25 mouse cellular contexts compared by ENCODE assay signal in the genomic region with DNA sequence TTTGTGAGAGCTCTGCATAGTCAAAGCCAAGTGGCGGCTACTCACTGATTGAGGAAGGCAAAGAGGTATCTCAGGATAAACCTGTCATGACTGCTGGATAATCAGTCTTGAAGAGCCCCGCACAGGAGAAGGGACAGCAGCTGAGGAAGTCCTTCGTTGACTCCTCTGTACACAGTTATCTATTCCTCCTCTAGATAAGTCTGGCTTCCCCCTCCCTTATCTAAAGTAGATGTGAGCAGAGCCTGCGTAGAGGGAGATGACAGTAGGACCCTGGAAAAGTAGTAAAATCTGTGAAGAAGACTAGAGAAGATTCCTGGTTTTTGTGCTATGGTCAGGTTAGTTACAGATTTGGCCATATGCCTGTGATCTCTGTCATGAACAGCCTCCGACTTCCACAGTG. TPM values are rescaled to one million over a fixed set of nuclear protein-coding genes. Genes with fewer than 3 reads are reported as not detected.
"Had no signal": no experiment of that assay in that cellular context is flagged by ENCODE, and none has a peak within 500 bp of the region (broad histone marks: within the 10 kb centered on the region; RNA-seq: fewer than 3 reads in every experiment).

No protein-coding gene starts in this region.

- H3K9ac ChIP-seq: embryonic facial prominence, embryonic 12.5 days; embryonic facial prominence, embryonic 13.5 days; embryonic facial prominence, embryonic 15.5 days; forebrain, embryonic 12.5 days; forebrain, embryonic 13.5 days; forebrain, embryonic 15.5 days; forebrain, postnatal 0 days had no signal

- ATAC-seq: forebrain, embryonic 13.5 days; forebrain, embryonic 14.5 days; forebrain, embryonic 15.5 days; forebrain, embryonic 16.5 days; forebrain, postnatal 0 days had no signal

- DNase-seq: cerebellum, adult 9-10 months; cerebellum, adult 9-11 months; cerebellum, postnatal 14 days; cerebellum, postnatal 36 days; embryo, embryonic 11 days; forebrain, postnatal 0 days; gastrocnemius, adult 2 months; gastrocnemius, postnatal 10 days; gastrocnemius, postnatal 14 days; gastrocnemius, postnatal 25 days; gastrocnemius, postnatal 36 days; heart, adult 11 months; heart, adult 18-20 months; heart, adult 2 months had no signal

- H3K4me1 ChIP-seq: embryonic facial prominence, embryonic 10.5 days; embryonic facial prominence, embryonic 12.5 days; embryonic facial prominence, embryonic 13.5 days; embryonic facial prominence, embryonic 15.5 days; forebrain, embryonic 10.5 days; forebrain, embryonic 12.5 days; forebrain, embryonic 13.5 days; forebrain, embryonic 15.5 days had no signal

- H3K4me3 ChIP-seq: embryonic facial prominence, embryonic 10.5 days; embryonic facial prominence, embryonic 12.5 days; embryonic facial prominence, embryonic 13.5 days; embryonic facial prominence, embryonic 15.5 days; erythroblast, embryonic 14.5 days; forebrain, embryonic 10.5 days; forebrain, embryonic 12.5 days; forebrain, embryonic 13.5 days; forebrain, embryonic 15.5 days; gastrocnemius, adult 2 months; heart, adult 2 months had no signal

- H3K9me3 ChIP-seq: embryonic facial prominence, embryonic 10.5 days; embryonic facial prominence, embryonic 12.5 days; embryonic facial prominence, embryonic 13.5 days; embryonic facial prominence, embryonic 15.5 days; forebrain, embryonic 10.5 days; forebrain, embryonic 12.5 days; forebrain, embryonic 13.5 days; forebrain, embryonic 15.5 days had no signal

- H3K27ac ChIP-seq: embryonic facial prominence, embryonic 10.5 days; embryonic facial prominence, embryonic 12.5 days; embryonic facial prominence, embryonic 13.5 days; embryonic facial prominence, embryonic 15.5 days; forebrain, embryonic 10.5 days; forebrain, embryonic 12.5 days; forebrain, embryonic 13.5 days; forebrain, embryonic 15.5 days; gastrocnemius, adult 2 months; heart, adult 2 months had no signal

- H3K27me3 ChIP-seq: embryonic facial prominence, embryonic 12.5 days; embryonic facial prominence, embryonic 13.5 days; embryonic facial prominence, embryonic 15.5 days; forebrain, embryonic 12.5 days; forebrain, embryonic 13.5 days; forebrain, embryonic 15.5 days had no signal

RNA-seq across cellular contexts. Expression of a gene that starts 38.2 kb away (rescaled TPM):
- polyA plus RNA-seq: erythroblast, embryonic 14.5 days had no signal
